Mouse (Mus musculus): ENCODE results near the gene Prss34. TPM values are rescaled to one million over a fixed set of nuclear protein-coding genes. Genes with fewer than 3 reads are reported as not detected.

Gene Prss34
- not detected for polyA plus RNA-seq (2015; fragmentation: Illumina TruSeq; extraction: RNeasy Lipid Tissue Mini Kit (QIAGEN cat#74804); ENCODE audit: insufficient read depth, low read depth, low replicate concordance)

DNA sequence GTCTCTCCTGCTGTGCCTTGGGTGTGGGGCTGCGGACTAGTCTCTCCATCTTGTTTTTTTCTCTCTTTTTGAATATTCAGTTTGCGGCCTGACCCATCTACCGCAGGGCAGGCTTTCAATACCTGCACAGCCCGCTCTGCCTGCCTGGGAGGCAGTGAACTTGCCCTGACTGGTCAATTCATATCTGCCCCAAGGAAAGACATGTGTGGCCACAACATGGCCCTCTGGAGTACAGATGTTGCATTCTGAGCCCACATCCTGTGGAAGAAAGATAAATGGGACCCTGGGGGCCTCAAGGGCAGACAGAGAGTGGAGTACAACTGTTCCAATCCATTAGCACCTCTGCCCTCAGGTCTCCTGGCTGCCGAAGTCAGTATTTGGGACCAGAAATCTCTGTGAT is at the start of gene Prss34:
Gene Prss34 (plus strand): TSS at position 301 of the 400 bp plus-strand sequence.

GRCm38 (mm10) chr17:25256140-25256754 is 41.9 kb upstream of the Prss34 start, which contains the start of gene Baiap3:
TSS of gene Baiap3 (minus strand) at chr17:25256364.

DNA sequence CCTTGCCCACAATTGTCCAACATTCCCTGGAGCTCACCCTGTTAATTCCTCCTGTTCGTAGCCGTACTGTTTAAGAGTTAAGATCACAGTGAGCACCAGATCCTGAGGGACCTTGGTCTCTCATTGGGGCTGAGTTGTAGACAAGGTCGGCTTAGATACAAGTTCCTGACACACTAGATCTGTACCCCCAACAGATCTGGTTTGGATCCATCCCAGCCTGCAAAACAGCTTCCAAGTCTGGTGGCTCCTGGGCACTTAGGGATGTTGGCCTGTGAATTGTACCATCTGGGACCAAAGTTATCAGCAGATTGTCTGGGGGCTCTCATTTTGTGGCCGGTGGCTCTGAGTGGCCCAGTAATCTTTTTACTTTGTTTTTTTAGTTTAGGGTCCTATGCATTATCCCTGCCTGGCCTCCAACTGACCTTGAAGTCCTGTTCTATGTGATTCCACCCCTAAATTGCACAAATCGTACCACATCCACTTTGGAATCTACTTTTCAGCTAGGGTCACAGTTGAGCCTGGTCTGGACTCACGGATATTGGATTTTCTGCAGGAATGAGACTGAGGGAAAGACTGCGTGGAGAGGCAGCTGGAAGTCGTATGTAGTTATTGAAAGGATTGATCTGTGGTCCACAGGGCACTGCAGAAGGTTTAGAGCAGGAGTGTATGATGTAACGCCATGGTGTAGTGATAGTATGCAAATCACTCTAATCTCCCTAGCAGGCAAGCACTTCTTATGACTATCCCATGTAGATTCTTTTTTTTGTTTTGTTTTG is 23.4 kb upstream of the Prss34 start, which contains the start of gene Ube2i:
Gene Ube2i (minus strand): TSS at position 52 of the 776 bp plus-strand sequence.

DNA sequence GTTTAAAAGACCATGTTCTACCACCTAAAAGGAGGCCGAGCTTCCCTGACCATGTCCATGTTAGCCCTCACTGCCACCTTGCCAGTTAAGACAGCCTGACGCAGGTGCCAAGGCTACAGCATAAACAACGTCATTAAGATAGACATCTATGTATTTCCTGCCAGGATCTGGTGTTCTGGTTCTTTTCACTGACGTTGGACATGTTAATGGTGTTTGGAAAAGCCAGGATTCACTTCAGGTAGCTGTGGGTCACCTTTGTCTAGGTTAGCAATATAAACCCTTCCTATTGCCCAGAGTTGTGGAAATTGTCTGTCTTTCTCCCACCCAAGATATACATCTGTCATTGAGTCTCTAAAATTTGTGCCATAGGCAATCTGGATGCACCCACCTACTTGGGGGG is 10.2 kb downstream of the Prss34 start, which contains the start of gene Prss28:
Gene Prss28 (plus strand): TSS at position 301 of the 400 bp plus-strand sequence.

DNA sequence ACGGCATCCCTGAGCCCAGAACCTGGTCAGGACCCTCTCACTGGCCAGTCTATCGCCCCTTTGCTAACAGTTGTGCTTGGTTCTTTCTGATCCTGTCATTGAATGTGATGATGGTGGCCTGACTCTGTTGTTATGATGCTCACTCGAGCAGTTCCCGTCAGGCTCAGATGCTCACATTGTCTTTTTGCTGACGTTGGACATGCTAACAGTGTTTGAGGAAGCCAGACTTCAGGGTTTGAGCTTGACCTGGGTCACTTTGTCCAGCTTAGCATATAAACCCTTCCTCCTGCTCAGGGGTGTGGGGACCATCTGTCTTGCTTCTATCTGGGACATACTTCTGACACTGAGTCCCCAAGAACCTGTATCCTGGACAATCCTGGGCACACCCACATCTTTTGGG is 20.2 kb downstream of the Prss34 start, which contains the start of gene Prss29:
Gene Prss29 (plus strand): TSS at position 301 of the 400 bp plus-strand sequence.

DNA sequence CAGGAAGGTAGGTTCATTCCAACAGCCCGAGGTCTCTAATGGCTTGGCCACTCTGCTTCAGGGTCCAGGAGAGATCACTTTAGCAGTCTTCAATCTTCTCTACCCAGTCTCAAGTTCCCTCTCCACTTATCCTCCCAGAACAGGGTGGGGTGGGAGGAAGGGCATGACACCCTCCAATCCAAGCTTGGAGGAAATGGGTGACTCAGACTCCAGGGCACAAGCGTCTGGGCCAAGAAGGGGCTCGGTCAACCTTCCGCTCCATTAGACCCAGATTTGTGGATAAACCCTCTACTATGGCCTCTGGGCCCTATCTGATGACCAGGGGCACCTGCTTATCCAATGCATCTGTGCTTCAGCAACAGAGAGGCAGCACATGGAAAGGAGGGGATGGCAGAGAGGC is 47.3 kb downstream of the Prss34 start, which contains the start of gene Tpsab1:
Gene Tpsab1 (minus strand): TSS at position 101 of the 400 bp plus-strand sequence.

Other genes starting within 250 kb of the Prss34 start
- gene Tmem204, start 214.8 kb upstream of the Prss34 start, polyA plus RNA-seq (2015; fragmentation: Illumina TruSeq; extraction: RNeasy Lipid Tissue Mini Kit (QIAGEN cat#74804); ENCODE audit: insufficient read depth, low read depth, low replicate concordance) = 28.7 TPM
- 14.3 TPM for gene Telo2, start 182.4 kb upstream of the Prss34 start, polyA plus RNA-seq (2015; fragmentation: Illumina TruSeq; extraction: RNeasy Lipid Tissue Mini Kit (QIAGEN cat#74804); ENCODE audit: insufficient read depth, low read depth, low replicate concordance)
- gene Ptx4, start 177.6 kb upstream of the Prss34 start, polyA plus RNA-seq (2015; fragmentation: Illumina TruSeq; extraction: RNeasy Lipid Tissue Mini Kit (QIAGEN cat#74804); ENCODE audit: insufficient read depth, low read depth, low replicate concordance) = not detected
- gene Clcn7, start 165.0 kb upstream of the Prss34 start, polyA plus RNA-seq (2015; fragmentation: Illumina TruSeq; extraction: RNeasy Lipid Tissue Mini Kit (QIAGEN cat#74804); ENCODE audit: insufficient read depth, low read depth, low replicate concordance) = 7.1 TPM
- gene Ccdc154, start 135.9 kb upstream of the Prss34 start, polyA plus RNA-seq (2015; fragmentation: Illumina TruSeq; extraction: RNeasy Lipid Tissue Mini Kit (QIAGEN cat#74804); ENCODE audit: insufficient read depth, low read depth, low replicate concordance) = not detected
- not detected for gene Gm38655, start 122.9 kb upstream of the Prss34 start, polyA plus RNA-seq (2015; fragmentation: Illumina TruSeq; extraction: RNeasy Lipid Tissue Mini Kit (QIAGEN cat#74804); ENCODE audit: insufficient read depth, low read depth, low replicate concordance)
- gene BC003965, start 113.8 kb upstream of the Prss34 start, polyA plus RNA-seq (2015; fragmentation: Illumina TruSeq; extraction: RNeasy Lipid Tissue Mini Kit (QIAGEN cat#74804); ENCODE audit: insufficient read depth, low read depth, low replicate concordance) = 4.7 TPM
- gene Unkl, start 110.0 kb upstream of the Prss34 start, polyA plus RNA-seq (2015; fragmentation: Illumina TruSeq; extraction: RNeasy Lipid Tissue Mini Kit (QIAGEN cat#74804); ENCODE audit: insufficient read depth, low read depth, low replicate concordance) = 4.3 TPM
- 19.9 TPM for gene Gnptg, start 58.3 kb upstream of the Prss34 start, polyA plus RNA-seq (2015; fragmentation: Illumina TruSeq; extraction: RNeasy Lipid Tissue Mini Kit (QIAGEN cat#74804); ENCODE audit: insufficient read depth, low read depth, low replicate concordance)
- 11.4 TPM for gene Tsr3, start 58.2 kb upstream of the Prss34 start, polyA plus RNA-seq (2015; fragmentation: Illumina TruSeq; extraction: RNeasy Lipid Tissue Mini Kit (QIAGEN cat#74804); ENCODE audit: insufficient read depth, low read depth, low replicate concordance)
- gene Baiap3, start 42.0 kb upstream of the Prss34 start, polyA plus RNA-seq (2015; fragmentation: Illumina TruSeq; extraction: RNeasy Lipid Tissue Mini Kit (QIAGEN cat#74804); ENCODE audit: insufficient read depth, low read depth, low replicate concordance) = 14.6 TPM
- gene Ube2i, start 23.8 kb upstream of the Prss34 start, polyA plus RNA-seq (2015; fragmentation: Illumina TruSeq; extraction: RNeasy Lipid Tissue Mini Kit (QIAGEN cat#74804); ENCODE audit: insufficient read depth, low read depth, low replicate concordance) = 38.2 TPM
- gene Prss28, start 10.3 kb downstream of the Prss34 start, polyA plus RNA-seq (2015; fragmentation: Illumina TruSeq; extraction: RNeasy Lipid Tissue Mini Kit (QIAGEN cat#74804); ENCODE audit: insufficient read depth, low read depth, low replicate concordance) = not detected
- not detected for gene Prss29, start 20.3 kb downstream of the Prss34 start, polyA plus RNA-seq (2015; fragmentation: Illumina TruSeq; extraction: RNeasy Lipid Tissue Mini Kit (QIAGEN cat#74804); ENCODE audit: insufficient read depth, low read depth, low replicate concordance)
- not detected for gene Tpsab1, start 47.2 kb downstream of the Prss34 start, polyA plus RNA-seq (2015; fragmentation: Illumina TruSeq; extraction: RNeasy Lipid Tissue Mini Kit (QIAGEN cat#74804); ENCODE audit: insufficient read depth, low read depth, low replicate concordance)
- 0.96 TPM for gene Tpsb2, start 67.9 kb downstream of the Prss34 start, polyA plus RNA-seq (2015; fragmentation: Illumina TruSeq; extraction: RNeasy Lipid Tissue Mini Kit (QIAGEN cat#74804); ENCODE audit: insufficient read depth, low read depth, low replicate concordance)
- not detected for gene Tpsg1, start 70.9 kb downstream of the Prss34 start, polyA plus RNA-seq (2015; fragmentation: Illumina TruSeq; extraction: RNeasy Lipid Tissue Mini Kit (QIAGEN cat#74804); ENCODE audit: insufficient read depth, low read depth, low replicate concordance)
- gene Cacna1h, start 135.4 kb downstream of the Prss34 start, polyA plus RNA-seq (2015; fragmentation: Illumina TruSeq; extraction: RNeasy Lipid Tissue Mini Kit (QIAGEN cat#74804); ENCODE audit: insufficient read depth, low read depth, low replicate concordance) = 0.79 TPM
- gene Tekt4, start 156.2 kb downstream of the Prss34 start, polyA plus RNA-seq (2015; fragmentation: Illumina TruSeq; extraction: RNeasy Lipid Tissue Mini Kit (QIAGEN cat#74804); ENCODE audit: insufficient read depth, low read depth, low replicate concordance) = not detected
- gene Sstr5, start 198.9 kb downstream of the Prss34 start, polyA plus RNA-seq (2015; fragmentation: Illumina TruSeq; extraction: RNeasy Lipid Tissue Mini Kit (QIAGEN cat#74804); ENCODE audit: insufficient read depth, low read depth, low replicate concordance) = not detected

Data from pancreas, adult 10 weeks (tissue).